Comparison of ENCODE assay signal across 11 mouse cellular contexts in genomic region chr6:118825400-118825871, GRCm38 (mm10).
DNase-seq lines count a peak whose midpoint lies in the region; ATAC-seq and TF ChIP-seq lines count a peak whose summit lies in the region.
"Had no signal": no experiment of that assay in that cellular context is flagged by ENCODE, and none has a peak within 500 bp of the region (broad histone marks: within the 10 kb centered on the region; RNA-seq: fewer than 3 reads in every experiment).

No protein-coding gene starts in this region.

- H3K27ac ChIP-seq in heart, embryonic 12.5 days (ENCODE audit: poor library complexity, severe bottlenecking): no peak overlapping the region
- peak overlapping the region; percentile 50 for H3K27ac ChIP-seq in heart, embryonic 15.5 days
- H3K27ac ChIP-seq in lung, embryonic 16.5 days (ENCODE audit: low read length): peak overlapping the region; percentile 75
- no peak overlapping the region for H3K27ac ChIP-seq in midbrain, postnatal 0 days (ENCODE audit: low read depth, low read length)

- WGBS in heart, embryonic 12.5 days: 45% methylated on average over 6 of the region's 6 CpGs
- WGBS in heart, embryonic 15.5 days: 24% methylated on average over 6 of the region's 6 CpGs
- 21% methylated on average over 6 of the region's 6 CpGs for WGBS in lung, embryonic 16.5 days
- WGBS in midbrain, postnatal 0 days: 65% methylated on average over 6 of the region's 6 CpGs

- no peaks in the 10 kb centered on the region for H3K27me3 ChIP-seq in heart, embryonic 12.5 days (replicated peaks)
- no peaks in the 10 kb centered on the region for H3K27me3 ChIP-seq in heart, embryonic 15.5 days
- H3K27me3 ChIP-seq in lung, embryonic 16.5 days (ENCODE audit: control insufficient read depth, insufficient read depth, low read depth, low read length): no peaks in the 10 kb centered on the region
- no peaks in the 10 kb centered on the region for H3K27me3 ChIP-seq in midbrain, postnatal 0 days (ENCODE audit: insufficient read depth, low read length)

- H3K4me2 ChIP-seq in heart, embryonic 12.5 days: no peak overlapping the region
- no peak overlapping the region for H3K4me2 ChIP-seq in heart, embryonic 15.5 days
- no peak overlapping the region for H3K4me2 ChIP-seq in lung, embryonic 16.5 days (ENCODE audit: low read depth, low read length)
- no peak overlapping the region for H3K4me2 ChIP-seq in midbrain, postnatal 0 days (ENCODE audit: low read depth, low read length, poor library complexity, severe bottlenecking)

- H3K9ac ChIP-seq in heart, embryonic 12.5 days: no peak overlapping the region
- H3K9ac ChIP-seq in heart, embryonic 15.5 days: no peak overlapping the region
- H3K9ac ChIP-seq in lung, embryonic 16.5 days (ENCODE audit: low read length): no peak overlapping the region
- no peak overlapping the region for H3K9ac ChIP-seq in midbrain, postnatal 0 days (replicated peaks; ENCODE audit: low read length, poor library complexity, severe bottlenecking)
- H3K9ac ChIP-seq: liver, postnatal 0 days had no signal

- no peaks in the 10 kb centered on the region for H3K9me3 ChIP-seq in heart, embryonic 12.5 days (replicated peaks)
- no peaks in the 10 kb centered on the region for H3K9me3 ChIP-seq in heart, embryonic 15.5 days (replicated peaks)
- no peaks in the 10 kb centered on the region for H3K9me3 ChIP-seq in lung, embryonic 16.5 days (ENCODE audit: control insufficient read depth, low read length)
- no peaks in the 10 kb centered on the region for H3K9me3 ChIP-seq in midbrain, postnatal 0 days (ENCODE audit: low read length)

- peaks cover 78% of the 10 kb centered on the region for H3K4me1 ChIP-seq in heart, embryonic 12.5 days (replicated peaks)
- peaks cover 79% of the 10 kb centered on the region for H3K4me1 ChIP-seq in heart, embryonic 15.5 days (replicated peaks)
- peaks cover 26% of the 10 kb centered on the region for H3K4me1 ChIP-seq in lung, embryonic 16.5 days (replicated peaks; ENCODE audit: control insufficient read depth, insufficient read depth, low read length)
- H3K4me1 ChIP-seq in midbrain, postnatal 0 days (ENCODE audit: insufficient read depth, low read length): peaks cover 6% of the 10 kb centered on the region; the same call in 1 of the 2 replicates

- DNase-seq in heart, adult 8-10 months (ENCODE audit: low spot score): peak; percentile 37
- peak; percentile 84 for DNase-seq in Muller cell, postnatal 12 days (ENCODE audit: inconsistent ontology term)
- no peak for DNase-seq in spleen, postnatal 14 days (ENCODE audit: low spot score in 2 of 2)
- DNase-seq in ovary, adult 18-20 months (ENCODE audit: low spot score): no peak
- no peak for DNase-seq in midbrain, postnatal 0 days (ENCODE audit: low spot score)
- DNase-seq: cerebellum, postnatal 25 days; gastrocnemius, postnatal 25 days; liver, postnatal 0 days had no signal

- no peaks in the 10 kb centered on the region for H3K36me3 ChIP-seq in heart, embryonic 12.5 days
- H3K36me3 ChIP-seq in heart, embryonic 15.5 days: no peaks in the 10 kb centered on the region
- no peaks in the 10 kb centered on the region for H3K36me3 ChIP-seq in lung, embryonic 16.5 days (ENCODE audit: control insufficient read depth, insufficient read depth, low read length)
- H3K36me3 ChIP-seq in midbrain, postnatal 0 days (ENCODE audit: insufficient read depth, low read length): no peaks in the 10 kb centered on the region

- no peak for TF ChIP-seq CTCF in midbrain, postnatal 0 days (IDR thresholded peaks at IDR 0.05)

- H3K4me3 ChIP-seq in heart, embryonic 12.5 days: no peak overlapping the region
- H3K4me3 ChIP-seq in heart, embryonic 15.5 days: no peak overlapping the region
- H3K4me3 ChIP-seq in lung, embryonic 16.5 days (ENCODE audit: low read length): no peak overlapping the region
- no peak overlapping the region for H3K4me3 ChIP-seq in midbrain, postnatal 0 days (ENCODE audit: low read depth, low read length)

- no peak for ATAC-seq in heart, embryonic 12.5 days (ENCODE audit: insufficient number of reproducible peaks, low FRiP score)
- peak; percentile 34 for ATAC-seq in heart, embryonic 15.5 days (replicated peaks; ENCODE audit: insufficient number of reproducible peaks, insufficient read depth, low FRiP score, low read depth)
- peak; percentile 88 for ATAC-seq in lung, embryonic 16.5 days (ENCODE audit: low read depth)
- no peak for ATAC-seq in midbrain, postnatal 0 days (ENCODE audit: low FRiP score)
- ATAC-seq: liver, postnatal 0 days had no signal

Comparison
In these comparisons a context has a peak if more than half of its experiments do, and no peak if none do; other contexts are left out.
1. ATAC-seq: peak in heart, embryonic 15.5 days (single experiment) and lung, embryonic 16.5 days (single experiment); none in heart, embryonic 12.5 days (single experiment) and midbrain, postnatal 0 days (single experiment).
2. H3K27ac ChIP-seq: peak in heart, embryonic 15.5 days (single experiment) and lung, embryonic 16.5 days (single experiment); none in heart, embryonic 12.5 days (single experiment) and midbrain, postnatal 0 days (single experiment).
3. DNase-seq: peak in heart, adult 8-10 months (single experiment) and Muller cell, postnatal 12 days (single experiment); none in spleen, postnatal 14 days (0 of 2), ovary, adult 18-20 months (single experiment) and midbrain, postnatal 0 days (single experiment).